Mouse (Mus musculus) embryonic fibroblast, embryonic 13.5 days (primary cell): ENCODE measurements around the gene Rsph14. TPM values are rescaled to one million over a fixed set of nuclear protein-coding genes. Genes with fewer than 3 reads are reported as not detected.

Experiments used
- H3K27ac ChIP-seq: 2 replicates; pipeline ENCODE4 v1.5.1; 2012; ENCODE audit warnings: low read length, control low read depth, inconsistent platforms; ENCODE audit not compliant: insufficient read depth
- H3K4me1 ChIP-seq: 2 replicates; pipeline ENCODE4 v1.6.1; 2011; ENCODE audit warnings: low read length; ENCODE audit not compliant: control insufficient read depth, insufficient read depth
- H3K4me3 ChIP-seq: 2 replicates; pipeline ENCODE4 v1.5.1; 2011; ENCODE audit warnings: mild to moderate bottlenecking, control low read depth, low read length; ENCODE audit not compliant: insufficient read depth
- CTCF ChIP-seq: IDR thresholded peaks from 2 replicates; pipeline ENCODE4 v1.5.1; 2011; ENCODE audit warnings: mild to moderate bottlenecking, control low read depth, low read length, moderate library complexity, borderline replicate concordance; ENCODE audit not compliant: insufficient read depth
- POLR2A ChIP-seq: IDR thresholded peaks from 2 replicates; pipeline ENCODE4 v1.6.1; 2011; ENCODE audit warnings: low read depth, mild to moderate bottlenecking, control low read depth, low read length, moderate library complexity
- polyA plus RNA-seq: library from polyadenylated mRNA; stranded (reverse); fragments of >200 nt; gene quantifications from 2 replicates; pipeline ENCODE4 v1.2.4, GENCODE M21; 2011; ENCODE audit warnings: low read depth; ENCODE audit not compliant: missing spikeins, insufficient read length

Gene Rsph14
- polyA plus RNA-seq, 1 experiment = not detected

GRCm38 (mm10) chr10:75006889-75007662, 25.3 kb downstream of the Rsph14 start:
- H3K4me3 ChIP-seq = no peak overlapping the region
- H3K27ac ChIP-seq = no peak overlapping the region
- TF ChIP-seq POLR2A (no peak), CTCF (no peak)
- H3K4me1 ChIP-seq = no peaks in the 10 kb centered on the region

GRCm38 (mm10) chr10:75004067-75004466, 28.3 kb downstream of the Rsph14 start:
- H3K27ac ChIP-seq = no peak overlapping the region
- no peaks in the 10 kb centered on the region for H3K4me1 ChIP-seq
- H3K4me3 ChIP-seq = no peak overlapping the region
- no peak for TF ChIP-seq CTCF
- TF ChIP-seq POLR2A = no peak

- TF ChIP-seq POLR2A (no peak), CTCF (no peak)
- H3K4me3 ChIP-seq = no peak overlapping the region
- H3K4me1 ChIP-seq = no peaks in the 10 kb centered on the region
- no peak overlapping the region for H3K27ac ChIP-seq
Observed at GRCm38 (mm10) chr10:75001391-75001790, 31.0 kb downstream of the Rsph14 start.

- Histone ChIP-seq H3K27ac (no peak overlapping the region), H3K4me1 (no peaks in the 10 kb centered on the region), H3K4me3 (no peak overlapping the region)
- no peak for TF ChIP-seq CTCF
- no peak for TF ChIP-seq POLR2A
Observed at GRCm38 (mm10) chr10:74995377-74995776, 37.0 kb downstream of the Rsph14 start.

GRCm38 (mm10) chr10:74994863-74995262, 37.5 kb downstream of the Rsph14 start:
- no peaks in the 10 kb centered on the region for H3K4me1 ChIP-seq
- H3K27ac ChIP-seq = no peak overlapping the region
- TF ChIP-seq POLR2A = no peak
- TF ChIP-seq CTCF = no peak
- H3K4me3 ChIP-seq = no peak overlapping the region

- no peaks in the 10 kb centered on the region for H3K4me1 ChIP-seq
- no peak overlapping the region for H3K27ac ChIP-seq
- TF ChIP-seq CTCF (no peak), POLR2A (no peak)
- no peak overlapping the region for H3K4me3 ChIP-seq
Observed at GRCm38 (mm10) chr10:74990584-74991322, 41.6 kb downstream of the Rsph14 start.

- H3K4me3 ChIP-seq = no peak overlapping the region
- no peak overlapping the region for H3K27ac ChIP-seq
- no peaks in the 10 kb centered on the region for H3K4me1 ChIP-seq
- TF ChIP-seq CTCF (no peak), POLR2A (no peak)
Observed at GRCm38 (mm10) chr10:74989814-74990213, 42.6 kb downstream of the Rsph14 start.

GRCm38 (mm10) chr10:74987698-74988470, 44.5 kb downstream of the Rsph14 start:
- H3K27ac ChIP-seq = no peak overlapping the region
- H3K4me1 ChIP-seq = no peaks in the 10 kb centered on the region
- TF ChIP-seq CTCF (no peak), POLR2A (no peak)
- H3K4me3 ChIP-seq = no peak overlapping the region

GRCm38 (mm10) chr10:74983176-74983575, 49.2 kb downstream of the Rsph14 start:
- H3K4me1 ChIP-seq = no peaks in the 10 kb centered on the region
- no peak overlapping the region for H3K27ac ChIP-seq
- TF ChIP-seq POLR2A = no peak
- TF ChIP-seq CTCF = no peak
- no peak overlapping the region for H3K4me3 ChIP-seq
